Comparison of ENCODE assay signal across 10 mouse cellular contexts in genomic region chr1:23187446-23188206, GRCm38 (mm10).
DNase-seq lines count a peak whose midpoint lies in the region; ATAC-seq and TF ChIP-seq lines count a peak whose summit lies in the region.
"Had no signal": no experiment of that assay in that cellular context is flagged by ENCODE, and none has a peak within 500 bp of the region (broad histone marks: within the 10 kb centered on the region; RNA-seq: fewer than 3 reads in every experiment).

No protein-coding gene starts in this region.

- H3K9me3 ChIP-seq in kidney, embryonic 16.5 days (ENCODE audit: low read length) = no peaks in the 10 kb centered on the region
- H3K9me3 ChIP-seq in intestine, postnatal 0 days (ENCODE audit: control insufficient read depth) = no peaks in the 10 kb centered on the region
- no peaks in the 10 kb centered on the region for H3K9me3 ChIP-seq in hindbrain, postnatal 0 days (ENCODE audit: low read length)

- peak overlapping the region; percentile 21 for H3K4me2 ChIP-seq in kidney, embryonic 16.5 days (replicated peaks; ENCODE audit: low read depth, low read length)
- H3K4me2 ChIP-seq in intestine, postnatal 0 days (replicated peaks; ENCODE audit: low read depth) = peak overlapping the region; percentile 37
- no peak overlapping the region for H3K4me2 ChIP-seq in hindbrain, postnatal 0 days (ENCODE audit: low read depth, low read length)

- no peak overlapping the region for H3K9ac ChIP-seq in kidney, embryonic 16.5 days (replicated peaks; ENCODE audit: low read length)
- no peak overlapping the region for H3K9ac ChIP-seq in intestine, postnatal 0 days (ENCODE audit: low read depth, low read length)
- no peak overlapping the region for H3K9ac ChIP-seq in hindbrain, postnatal 0 days (replicated peaks; ENCODE audit: low read length)

- H3K4me1 ChIP-seq in kidney, embryonic 16.5 days (ENCODE audit: insufficient read depth, low read length) = peaks cover 11% of the 10 kb centered on the region; the same call in 1 of the 2 replicates
- peaks cover 11% of the 10 kb centered on the region for H3K4me1 ChIP-seq in embryonic fibroblast, embryonic 13.5 days (ENCODE audit: control insufficient read depth, insufficient read depth, low read length)
- H3K4me1 ChIP-seq in intestine, postnatal 0 days (replicated peaks; ENCODE audit: control insufficient read depth, insufficient read depth, low read length) = no peaks in the 10 kb centered on the region; the same call in 1 of the 2 replicates
- H3K4me1 ChIP-seq in hindbrain, postnatal 0 days (ENCODE audit: insufficient read depth, low read length) = no peaks in the 10 kb centered on the region

- H3K4me3 ChIP-seq in kidney, embryonic 16.5 days (ENCODE audit: low read length) = no peak overlapping the region
- no peak overlapping the region for H3K4me3 ChIP-seq in embryonic fibroblast, embryonic 13.5 days (ENCODE audit: insufficient read depth, low read length)
- no peak overlapping the region for H3K4me3 ChIP-seq in intestine, postnatal 0 days (ENCODE audit: low read depth, low read length)
- no peak overlapping the region for H3K4me3 ChIP-seq in hindbrain, postnatal 0 days (ENCODE audit: low read length)

- no peak for TF ChIP-seq CTCF in embryonic fibroblast, embryonic 13.5 days (IDR thresholded peaks at IDR 0.05; ENCODE audit: borderline replicate concordance, insufficient read depth, low read length)
- no peak for TF ChIP-seq CTCF in intestine, postnatal 0 days (IDR thresholded peaks at IDR 0.05; ENCODE audit: low read depth)
- TF ChIP-seq CTCF in hindbrain, postnatal 0 days (IDR thresholded peaks at IDR 0.05; ENCODE audit: low read depth) = no peak

- ATAC-seq in kidney, embryonic 16.5 days (ENCODE audit: low FRiP score, low TSS enrichment) = peak; percentile 81
- ATAC-seq in intestine, postnatal 0 days = no peak
- no peak for ATAC-seq in hindbrain, postnatal 0 days

- WGBS in kidney, embryonic 16.5 days = 45% methylated on average over 6 of the region's 6 CpGs
- WGBS in intestine, postnatal 0 days = 54% methylated on average over 6 of the region's 6 CpGs
- 79% methylated on average over 6 of the region's 6 CpGs for WGBS in hindbrain, postnatal 0 days

- intact Hi-C loops in left cerebral cortex, postnatal 14 days (cut with DNase I) = no loop called here

- no peak for DNase-seq in kidney, adult 11 months
- DNase-seq in mesoderm, embryonic 11.5 days (ENCODE audit: low read depth, low spot score) = peak; percentile 7
- DNase-seq in hindbrain, postnatal 0 days (ENCODE audit: low spot score) = no peak
- DNase-seq in left cerebral cortex, postnatal 14 days (ENCODE audit: low spot score in 2 of 2) = no peak
- DNase-seq in left cerebral cortex, adult 9 months (ENCODE audit: low spot score in 2 of 2) = no peak
- DNase-seq: adrenal gland, postnatal 36 days; embryo, embryonic 11 days had no signal

- H3K36me3 ChIP-seq in kidney, embryonic 16.5 days (ENCODE audit: insufficient read depth, low read length) = no peaks in the 10 kb centered on the region
- H3K36me3 ChIP-seq in intestine, postnatal 0 days (ENCODE audit: control insufficient read depth, insufficient read depth) = no peaks in the 10 kb centered on the region
- no peaks in the 10 kb centered on the region for H3K36me3 ChIP-seq in hindbrain, postnatal 0 days (ENCODE audit: insufficient read depth, low read length)

- peak overlapping the region; percentile 82 for H3K27ac ChIP-seq in kidney, embryonic 16.5 days (ENCODE audit: low read length)
- peak overlapping the region; percentile 43; the same call in 1 of the 2 replicates for H3K27ac ChIP-seq in embryonic fibroblast, embryonic 13.5 days (ENCODE audit: insufficient read depth, low read length)
- no peak overlapping the region for H3K27ac ChIP-seq in intestine, postnatal 0 days (ENCODE audit: low read depth, low read length)
- no peak overlapping the region for H3K27ac ChIP-seq in hindbrain, postnatal 0 days

- TF ChIP-seq POLR2A in embryonic fibroblast, embryonic 13.5 days (IDR thresholded peaks at IDR 0.05; ENCODE audit: low read depth, low read length) = no peak

- no peaks in the 10 kb centered on the region for H3K27me3 ChIP-seq in kidney, embryonic 16.5 days (ENCODE audit: insufficient read depth, low read length)
- H3K27me3 ChIP-seq in intestine, postnatal 0 days (replicated peaks; ENCODE audit: control insufficient read depth, insufficient read depth, low read length) = no peaks in the 10 kb centered on the region
- no peaks in the 10 kb centered on the region for H3K27me3 ChIP-seq in hindbrain, postnatal 0 days (ENCODE audit: insufficient read depth, low read length)

Comparison
In these comparisons a context has a peak if more than half of its experiments do, and no peak if none do; other contexts are left out.
1. H3K27ac ChIP-seq: peak in kidney, embryonic 16.5 days (single experiment) and embryonic fibroblast, embryonic 13.5 days (single experiment); none in intestine, postnatal 0 days (single experiment) and hindbrain, postnatal 0 days (single experiment).